Mouse (Mus musculus) naive thymus-derived CD4-positive, alpha-beta T cell, adult 2 months (primary cell): ENCODE results near the gene Cd36.
"Not testable (repeated sequence)": the region's sequence is repeated elsewhere in the genome, so short reads cannot be mapped to it uniquely, and the experiment has no call there.

Experiments used
- DNase-seq: peaks from one replicate; pipeline ENCODE4 v3.0.0-alpha.2; 2011; ENCODE audit warnings: low read depth

The Cd36 gene

DNA sequence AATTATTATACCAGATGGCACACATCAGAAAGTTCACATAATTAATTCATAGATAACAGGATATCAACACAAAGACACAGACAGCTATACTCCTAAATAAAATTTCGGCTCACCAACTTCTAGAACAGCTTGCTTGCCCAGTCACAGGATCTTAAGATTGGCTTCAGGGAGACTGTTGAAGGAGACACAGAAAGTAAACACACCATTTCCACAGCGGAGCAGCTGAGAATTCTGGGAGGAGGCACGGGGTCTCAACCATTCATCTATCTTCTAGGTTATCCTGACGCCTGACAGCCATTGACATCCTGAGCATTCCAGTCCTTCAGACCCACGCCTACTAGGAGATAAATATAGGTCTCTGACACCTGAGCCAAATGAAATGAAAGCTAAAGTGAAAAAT, at the start of gene Cd36:
Gene Cd36 (minus strand): TSS at position 204 of the 400 bp plus-strand sequence.
- DNase-seq: no peak

- no peak for DNase-seq
These were observed 45.9 kb upstream of the Cd36 start for GRCm38 (mm10) chr5:17934501-17934900.

- DNase-seq: not testable (repeated sequence)
These were observed 43.0 kb upstream of the Cd36 start for GRCm38 (mm10) chr5:17931588-17931987.

DNA sequence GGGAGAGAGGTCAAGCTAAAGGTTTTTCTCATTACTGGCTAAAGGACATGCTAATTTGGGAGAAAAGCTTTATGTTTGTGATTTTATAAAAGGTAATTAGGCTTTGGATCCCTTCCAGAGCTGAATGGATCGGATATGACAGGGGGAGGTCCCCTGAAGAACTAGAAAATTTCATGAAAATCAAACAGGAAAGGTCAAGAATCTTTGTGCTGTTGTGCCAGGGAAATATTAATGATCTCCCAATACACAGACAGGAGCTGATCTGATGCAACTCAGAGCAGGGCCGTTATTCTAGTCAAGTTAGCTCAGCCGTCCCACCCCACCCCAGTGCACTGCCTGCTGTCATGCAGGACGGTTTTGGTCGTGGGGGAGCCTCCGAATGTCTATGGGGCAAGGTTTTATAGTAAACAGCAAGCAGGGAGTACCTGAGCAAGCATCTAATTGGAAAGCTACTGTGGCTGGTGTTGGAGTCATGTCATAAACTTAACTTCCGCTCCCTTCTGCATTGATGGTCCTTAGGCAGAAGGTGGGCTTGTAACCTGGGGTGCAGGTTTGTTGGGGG, 40.5 kb upstream of the Cd36 start:
- no peak for DNase-seq

GRCm38 (mm10) chr5:17928471-17928870, 39.9 kb upstream of the Cd36 start:
- no peak for DNase-seq

DNA sequence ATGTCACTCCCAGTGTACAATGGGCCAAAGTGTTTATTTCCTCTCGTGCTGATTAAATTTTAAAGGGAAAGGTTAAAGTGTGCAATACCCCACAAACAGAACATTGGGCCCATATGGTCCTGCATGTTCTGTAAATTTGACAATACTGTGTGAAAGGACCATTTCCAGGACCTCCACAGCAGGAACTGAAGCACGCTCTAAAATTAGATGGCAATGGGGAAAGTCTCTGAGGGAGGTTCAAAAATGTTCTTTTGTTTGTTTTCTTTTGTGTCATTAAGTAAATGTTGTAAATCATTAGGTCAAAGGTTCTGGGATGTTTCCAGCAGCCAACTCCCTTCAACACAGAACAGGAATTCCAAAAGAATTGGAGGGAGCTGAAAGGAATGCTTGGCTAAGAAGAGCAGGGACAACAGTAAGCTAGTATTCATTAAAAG, 35.5 kb upstream of the Cd36 start:
- DNase-seq: no peak

- no peak for DNase-seq
These were observed 35.0 kb upstream of the Cd36 start for GRCm38 (mm10) chr5:17923648-17924047.

DNA sequence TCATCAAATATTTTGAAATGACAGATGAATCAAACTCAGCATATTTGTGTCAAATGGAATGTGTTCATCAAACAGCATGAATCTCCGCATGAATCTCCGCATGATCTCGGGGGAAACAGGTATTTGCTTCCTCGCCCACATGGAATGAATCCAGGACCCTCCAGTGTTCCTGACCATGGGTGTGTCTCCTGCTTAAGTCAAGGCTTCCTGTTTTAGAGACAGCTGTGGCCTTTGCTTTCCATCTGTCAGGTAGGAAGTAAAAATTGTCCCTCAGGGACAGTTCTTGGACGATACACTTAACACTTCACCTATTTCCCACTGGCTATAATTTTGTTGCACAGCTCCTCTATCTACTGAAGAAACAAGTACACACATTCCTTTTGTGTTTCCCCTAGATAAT, 30.4 kb upstream of the Cd36 start:
- DNase-seq: no peak

DNA sequence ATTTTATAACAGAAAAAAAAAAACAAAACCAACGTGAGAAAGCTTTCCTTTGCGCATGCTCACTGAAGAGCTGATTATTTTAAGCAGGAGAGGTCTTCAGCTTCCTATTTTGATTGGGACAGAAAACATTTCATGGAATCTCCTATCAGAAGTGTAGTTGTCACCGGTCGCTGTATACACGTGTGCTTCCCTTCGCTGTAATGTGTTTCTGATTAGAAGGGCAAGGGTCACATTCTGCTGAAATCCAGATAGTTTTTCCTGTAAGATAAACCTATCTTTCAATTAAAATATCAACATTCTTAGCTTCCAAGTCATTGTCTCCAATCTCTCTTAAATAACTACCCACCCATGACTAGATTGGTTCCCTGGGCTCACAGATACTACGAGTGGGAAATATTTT, 16.2 kb upstream of the Cd36 start:
- DNase-seq: no peak

DNA sequence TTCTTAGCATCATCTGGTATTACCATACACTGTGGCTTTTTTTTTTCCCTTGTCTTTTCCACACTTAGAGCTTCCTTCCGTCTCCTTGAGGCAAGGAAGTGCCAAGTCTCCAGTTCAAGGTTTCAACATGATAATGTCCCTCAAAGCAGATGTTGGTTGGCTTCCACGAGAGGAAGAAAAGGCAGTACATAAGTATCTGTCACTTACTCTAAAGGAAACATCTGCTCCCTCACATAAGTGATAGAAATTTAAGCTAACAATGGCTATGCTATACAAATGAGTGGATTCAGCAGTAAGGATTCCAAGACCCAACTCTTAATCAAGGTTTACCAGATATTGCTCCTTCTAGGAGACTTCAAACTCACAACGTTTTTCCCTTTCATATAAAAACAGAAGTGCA, 10.3 kb upstream of the Cd36 start:
- DNase-seq: no peak

DNA sequence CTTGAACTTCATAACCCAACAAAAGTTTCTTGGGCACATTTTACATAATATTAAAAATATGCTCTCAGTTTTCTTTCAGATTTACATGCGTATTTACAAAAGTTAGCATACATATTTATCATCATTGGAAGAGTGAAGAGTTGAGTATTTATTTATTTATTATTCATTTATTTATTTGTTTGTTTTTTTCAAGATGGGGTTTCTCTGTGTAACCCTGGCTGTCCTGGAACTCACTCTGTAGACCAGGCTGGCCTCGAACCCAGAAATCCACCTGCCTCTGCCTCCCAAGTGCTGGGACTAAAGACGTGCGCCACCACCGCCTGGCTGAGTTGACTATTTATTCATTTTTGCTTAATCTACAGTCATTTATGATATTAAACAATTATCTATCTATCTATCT, 9.0 kb upstream of the Cd36 start:
- not testable (repeated sequence) for DNase-seq

DNA sequence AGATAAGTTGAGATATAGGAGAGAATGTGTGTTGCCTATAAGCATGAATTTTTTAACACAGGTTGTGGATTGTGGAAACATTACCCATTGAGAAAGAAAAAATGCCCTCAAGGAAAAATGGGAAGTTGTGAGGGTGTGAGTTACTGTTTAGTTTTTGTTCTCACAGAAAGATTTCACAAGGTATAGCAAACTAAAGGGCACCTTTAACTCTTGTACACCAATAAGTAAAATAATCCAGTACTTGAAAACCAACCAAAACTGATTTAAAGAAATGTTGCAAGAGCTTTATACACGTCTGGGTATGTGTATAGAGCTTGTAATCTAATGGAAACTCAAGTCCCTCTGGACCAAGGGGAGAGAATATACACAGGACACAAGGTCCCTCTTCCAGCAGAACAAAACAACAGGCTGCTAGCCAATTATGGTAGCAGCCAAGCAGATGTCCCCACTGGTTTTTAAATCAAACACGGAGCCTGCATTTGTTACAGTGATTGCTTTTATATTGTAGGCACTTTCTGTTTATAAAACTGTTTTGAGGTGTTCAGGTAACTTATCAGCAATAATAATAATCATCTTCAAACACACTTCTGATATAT, 5.1 kb upstream of the Cd36 start:
- no peak for DNase-seq

GRCm38 (mm10) chr5:17889291-17889690, 690 bp upstream of the Cd36 start:
- DNase-seq: no peak

- DNase-seq: no peak
These were observed 2.2 kb downstream of the Cd36 start for GRCm38 (mm10) chr5:17886377-17886776.

DNA sequence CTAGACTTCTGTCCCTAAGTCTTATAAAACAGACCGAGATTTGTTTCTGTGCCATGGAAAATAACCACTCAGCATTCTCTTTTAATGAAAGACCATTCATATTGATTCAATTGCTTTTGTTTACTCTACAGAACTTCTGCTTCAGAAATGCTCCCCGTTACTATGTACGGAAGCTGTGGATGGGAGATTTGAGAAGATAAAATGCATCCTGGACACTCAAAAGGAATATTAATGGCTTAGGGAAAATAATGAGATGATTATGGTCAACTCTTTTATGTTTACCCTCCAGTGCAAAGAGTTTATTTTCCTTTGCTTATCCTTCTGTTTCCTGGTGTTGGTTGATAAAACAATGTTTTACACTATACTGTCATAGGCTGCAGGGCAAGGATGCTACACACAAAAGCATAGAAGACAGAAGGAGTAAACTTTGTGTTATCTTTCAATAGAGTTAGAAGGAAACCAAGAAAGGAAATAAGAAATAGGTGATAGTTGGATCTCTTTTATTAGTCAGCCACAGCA, 5.2 kb downstream of the Cd36 start:
- no peak for DNase-seq

- no peak for DNase-seq
These were observed 7.1 kb downstream of the Cd36 start for GRCm38 (mm10) chr5:17881542-17881896.

DNA sequence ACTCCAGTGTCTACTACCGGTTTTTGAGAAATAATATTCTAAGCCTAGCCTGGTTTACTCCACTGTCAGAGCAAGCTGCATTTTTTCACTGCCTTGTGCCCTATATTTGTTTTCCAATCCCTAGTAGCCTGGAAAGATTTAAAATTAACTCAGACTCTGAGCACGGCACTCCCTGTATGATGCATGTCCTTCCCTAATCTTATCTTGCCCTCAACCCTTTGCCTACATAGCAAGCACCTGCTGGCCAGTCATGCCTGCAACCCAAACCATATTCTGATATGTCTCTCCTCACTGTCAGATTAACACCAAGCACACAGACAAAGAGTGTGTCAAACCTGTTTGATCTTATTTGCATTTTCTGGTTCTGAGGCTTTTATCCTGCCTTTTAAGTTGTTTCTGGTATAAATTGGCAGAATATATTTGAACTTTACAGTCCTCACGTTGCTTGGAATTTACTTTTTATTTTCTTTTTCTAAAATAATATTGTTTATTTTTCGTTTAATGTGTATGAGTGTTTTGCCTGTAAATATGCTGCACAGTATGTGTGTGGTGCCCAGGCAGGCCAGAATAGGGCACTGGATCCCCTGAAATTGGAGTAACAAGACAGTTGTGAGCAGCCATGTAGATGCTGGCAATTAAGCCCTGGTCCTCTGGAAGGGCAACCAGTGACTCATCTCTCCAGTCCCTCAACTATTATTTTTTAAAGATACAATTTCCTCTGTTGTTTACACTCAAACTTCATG, 7.6 kb downstream of the Cd36 start:
- no peak for DNase-seq

DNA sequence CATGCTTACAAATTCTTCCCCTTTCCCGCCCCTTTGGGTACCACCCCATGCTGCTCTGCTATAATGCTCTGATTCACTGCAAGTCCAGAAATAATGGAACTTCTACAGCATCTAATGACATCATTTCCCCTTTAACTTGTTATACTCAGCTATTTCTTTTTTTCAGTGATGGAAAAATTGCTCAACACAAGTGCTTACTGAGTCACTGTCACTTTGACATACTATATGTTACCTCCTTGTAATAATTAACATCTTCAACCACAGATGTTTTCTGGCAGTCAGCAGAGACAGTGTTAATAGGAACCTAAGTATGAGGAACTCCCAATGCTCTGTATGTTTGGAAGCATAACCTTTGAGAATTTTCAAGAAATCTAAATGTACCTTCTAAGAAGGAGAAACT, 8.7 kb downstream of the Cd36 start:
- no peak for DNase-seq

GRCm38 (mm10) chr5:17877044-17877443, 11.6 kb downstream of the Cd36 start:
- no peak for DNase-seq

DNA sequence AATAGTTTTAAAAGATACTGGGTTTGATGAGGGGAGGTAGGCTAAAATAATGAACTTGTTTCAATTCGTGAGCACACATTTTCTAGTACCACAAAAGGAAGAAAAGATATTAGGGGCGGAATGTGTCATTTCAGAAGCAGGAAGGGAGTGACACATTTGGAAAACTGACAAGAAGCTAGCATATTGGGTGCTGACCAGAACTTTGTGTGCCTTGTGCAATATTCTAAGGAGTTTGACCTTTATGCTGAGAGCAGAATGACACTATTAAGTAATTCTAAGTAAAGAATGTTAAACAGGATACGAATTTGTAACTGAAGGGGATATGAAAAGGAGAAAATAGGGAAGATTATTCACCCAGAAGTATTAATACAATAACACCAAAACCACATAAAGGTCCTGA, 12.0 kb downstream of the Cd36 start:
- DNase-seq: no peak

GRCm38 (mm10) chr5:17874335-17874734, 14.3 kb downstream of the Cd36 start:
- DNase-seq: no peak

GRCm38 (mm10) chr5:17865432-17865831, 23.2 kb downstream of the Cd36 start:
- no peak for DNase-seq

- DNase-seq: no peak
These were observed 25.5 kb downstream of the Cd36 start for GRCm38 (mm10) chr5:17863085-17863484.
